ENCODE assay signal across 11 mouse cellular contexts in genomic region chr8:92113901-92114300, GRCm38 (mm10).
DNase-seq lines count a peak whose midpoint lies in the region; ATAC-seq lines count a peak whose summit lies in the region.
"Had no signal": no experiment of that assay in that cellular context is flagged by ENCODE, and none has a peak within 500 bp of the region (broad histone marks: within the 10 kb centered on the region; RNA-seq: fewer than 3 reads in every experiment).

No protein-coding gene starts in this region.

- H3K9me3 ChIP-seq in forebrain, embryonic 10.5 days = no peaks in the 10 kb centered on the region
- H3K9me3 ChIP-seq in forebrain, embryonic 14.5 days (replicated peaks; ENCODE audit: control insufficient read depth, low read length) = no peaks in the 10 kb centered on the region
- H3K9me3 ChIP-seq in lung, embryonic 15.5 days = no peaks in the 10 kb centered on the region
- H3K9me3 ChIP-seq in forebrain, embryonic 16.5 days (ENCODE audit: control insufficient read depth, low read length) = no peaks in the 10 kb centered on the region
- no peaks in the 10 kb centered on the region for H3K9me3 ChIP-seq in neural tube, embryonic 11.5 days (ENCODE audit: control insufficient read depth, low read length)

- no peak overlapping the region for H3K9ac ChIP-seq in forebrain, embryonic 14.5 days (ENCODE audit: low read length)
- no peak overlapping the region for H3K9ac ChIP-seq in lung, embryonic 15.5 days
- H3K9ac ChIP-seq in forebrain, embryonic 16.5 days (replicated peaks; ENCODE audit: low read depth, low read length) = no peak overlapping the region
- H3K9ac ChIP-seq in neural tube, embryonic 11.5 days (ENCODE audit: low read length) = no peak overlapping the region

- WGBS in forebrain, embryonic 10.5 days = 2% methylated on average over 9 of the region's 9 CpGs
- WGBS in forebrain, embryonic 14.5 days = 3% methylated on average over 9 of the region's 9 CpGs
- 13% methylated on average over 9 of the region's 9 CpGs for WGBS in lung, embryonic 15.5 days
- 6% methylated on average over 9 of the region's 9 CpGs for WGBS in forebrain, embryonic 16.5 days
- WGBS in neural tube, embryonic 11.5 days = 6% methylated on average over 9 of the region's 9 CpGs

- no peaks in the 10 kb centered on the region for H3K36me3 ChIP-seq in forebrain, embryonic 10.5 days (replicated peaks)
- H3K36me3 ChIP-seq in forebrain, embryonic 14.5 days (ENCODE audit: control insufficient read depth, insufficient read depth, low read length) = no peaks in the 10 kb centered on the region
- H3K36me3 ChIP-seq in lung, embryonic 15.5 days = no peaks in the 10 kb centered on the region
- no peaks in the 10 kb centered on the region for H3K36me3 ChIP-seq in forebrain, embryonic 16.5 days (ENCODE audit: control insufficient read depth, insufficient read depth)
- H3K36me3 ChIP-seq in neural tube, embryonic 11.5 days (ENCODE audit: control insufficient read depth, insufficient read depth, low read length) = no peaks in the 10 kb centered on the region
- H3K36me3 ChIP-seq: G1E had no signal

- H3K4me1 ChIP-seq in forebrain, embryonic 10.5 days = peaks cover 24% of the 10 kb centered on the region
- peaks cover 14% of the 10 kb centered on the region for H3K4me1 ChIP-seq in forebrain, embryonic 14.5 days (ENCODE audit: control insufficient read depth, insufficient read depth, low read length)
- peaks cover 12% of the 10 kb centered on the region; the same call in 1 of the 2 replicates for H3K4me1 ChIP-seq in lung, embryonic 15.5 days
- H3K4me1 ChIP-seq in forebrain, embryonic 16.5 days (replicated peaks; ENCODE audit: control insufficient read depth, insufficient read depth, low read length) = no peaks in the 10 kb centered on the region; the same call in 1 of the 2 replicates
- peaks cover 16% of the 10 kb centered on the region for H3K4me1 ChIP-seq in neural tube, embryonic 11.5 days (ENCODE audit: control insufficient read depth, insufficient read depth, low read length)

- no peak for ATAC-seq in forebrain, embryonic 14.5 days
- no peak for ATAC-seq in lung, embryonic 15.5 days (ENCODE audit: borderline replicate concordance, extremely low read depth, low FRiP score, low TSS enrichment)
- no peak for ATAC-seq in forebrain, embryonic 16.5 days
- ATAC-seq in neural tube, embryonic 11.5 days (ENCODE audit: insufficient read depth, low FRiP score, low TSS enrichment) = no peak

- H3K4me2 ChIP-seq in forebrain, embryonic 14.5 days (ENCODE audit: low read length) = no peak overlapping the region
- H3K4me2 ChIP-seq in lung, embryonic 15.5 days = peak overlapping the region; percentile 23
- peak overlapping the region; percentile 3; the same call in 1 of the 2 replicates for H3K4me2 ChIP-seq in forebrain, embryonic 16.5 days (ENCODE audit: low read length)
- H3K4me2 ChIP-seq in neural tube, embryonic 11.5 days (ENCODE audit: low read depth) = peak overlapping the region; percentile 32

- DNase-seq in forebrain, embryonic 10.5 days (ENCODE audit: extremely low spot score, low spot score) = peak; percentile 34
- DNase-seq in forebrain, embryonic 14.5 days (ENCODE audit: low spot score) = no peak
- DNase-seq in lung, postnatal 25 days (ENCODE audit: low spot score) = no peak
- peak; percentile 48 for DNase-seq in neural tube, embryonic 11.5 days (ENCODE audit: low spot score)
- DNase-seq in layer of hippocampus, postnatal 25 days (ENCODE audit: extremely low spot score in 1 of 2, low spot score in 1 of 2) = no peak
- DNase-seq in ovary, postnatal 36 days (ENCODE audit: low spot score) = no peak
- DNase-seq: adrenal gland, adult 8-10 months had no signal

- peak overlapping the region; percentile 34 for H3K4me3 ChIP-seq in forebrain, embryonic 10.5 days
- H3K4me3 ChIP-seq in forebrain, embryonic 14.5 days (ENCODE audit: low read depth, low read length) = no peak overlapping the region
- H3K4me3 ChIP-seq in lung, embryonic 15.5 days = no peak overlapping the region
- H3K4me3 ChIP-seq in forebrain, embryonic 16.5 days (replicated peaks; ENCODE audit: low read length) = no peak overlapping the region
- no peak overlapping the region for H3K4me3 ChIP-seq in neural tube, embryonic 11.5 days (ENCODE audit: low read depth, low read length)
- H3K4me3 ChIP-seq: left cerebral cortex, adult 2 months had no signal

- peaks cover 60% of the 10 kb centered on the region for H3K27me3 ChIP-seq in forebrain, embryonic 10.5 days (ENCODE audit: poor library complexity, severe bottlenecking)
- peaks cover 20% of the 10 kb centered on the region for H3K27me3 ChIP-seq in forebrain, embryonic 14.5 days (replicated peaks; ENCODE audit: control insufficient read depth, insufficient read depth, low read length)
- H3K27me3 ChIP-seq in lung, embryonic 15.5 days = peaks cover 5% of the 10 kb centered on the region; the same call in 1 of the 2 replicates
- H3K27me3 ChIP-seq in forebrain, embryonic 16.5 days (replicated peaks; ENCODE audit: control insufficient read depth, insufficient read depth, low read length) = peaks cover 14% of the 10 kb centered on the region
- no peaks in the 10 kb centered on the region for H3K27me3 ChIP-seq in neural tube, embryonic 11.5 days (ENCODE audit: control insufficient read depth, insufficient read depth, low read length)

- H3K27ac ChIP-seq in forebrain, embryonic 10.5 days = peak overlapping the region; percentile 68; the same call in 1 of the 2 replicates
- H3K27ac ChIP-seq in forebrain, embryonic 14.5 days (ENCODE audit: low read depth, low read length) = no peak overlapping the region
- H3K27ac ChIP-seq in lung, embryonic 15.5 days = no peak overlapping the region
- H3K27ac ChIP-seq in forebrain, embryonic 16.5 days (ENCODE audit: low read length) = no peak overlapping the region
- H3K27ac ChIP-seq in neural tube, embryonic 11.5 days (ENCODE audit: low read depth, low read length) = no peak overlapping the region
- H3K27ac ChIP-seq: left cerebral cortex, adult 2 months had no signal

Comparison
In these comparisons a context has a peak if more than half of its experiments do, and no peak if none do; other contexts are left out.
1. DNase-seq: peak in forebrain, embryonic 10.5 days (single experiment) and neural tube, embryonic 11.5 days (single experiment); none in forebrain, embryonic 14.5 days (single experiment), lung, postnatal 25 days (single experiment), layer of hippocampus, postnatal 25 days (0 of 2) and ovary, postnatal 36 days (single experiment).